In genomic region chr3:49840448-49841156, GRCm38 (mm10) we compare ENCODE assay signal across 29 mouse cellular contexts.
A peak's percentile ranks its signal among the peaks of the same experiment; 100 is the strongest.
DNase-seq lines count a peak whose midpoint lies in the region; ATAC-seq and TF ChIP-seq lines count a peak whose summit lies in the region.
"Had no signal": no experiment of that assay in that cellular context is flagged by ENCODE, and none has a peak within 500 bp of the region (broad histone marks: within the 10 kb centered on the region; RNA-seq: fewer than 3 reads in every experiment).

No protein-coding gene starts in this region.

- H3K9ac ChIP-seq in hindbrain, embryonic 14.5 days: no peak overlapping the region
- no peak overlapping the region for H3K9ac ChIP-seq in kidney, postnatal 0 days (ENCODE audit: low read depth, low read length)
- no peak overlapping the region for H3K9ac ChIP-seq in intestine, postnatal 0 days (ENCODE audit: low read depth, low read length)
- H3K9ac ChIP-seq in limb, embryonic 13.5 days: no peak overlapping the region
- H3K9ac ChIP-seq: embryonic facial prominence, embryonic 13.5 days; heart, embryonic 12.5 days; hindbrain, embryonic 15.5 days; liver, embryonic 15.5 days; lung, embryonic 14.5 days; neural tube, embryonic 12.5 days had no signal

- no peak for TF ChIP-seq CTCF in kidney, postnatal 0 days (IDR thresholded peaks at IDR 0.05; ENCODE audit: low read depth)
- TF ChIP-seq CTCF in intestine, postnatal 0 days (IDR thresholded peaks at IDR 0.05; ENCODE audit: low read depth): no peak

- no peaks in the 10 kb centered on the region for H3K36me3 ChIP-seq in hindbrain, embryonic 10.5 days
- H3K36me3 ChIP-seq in hindbrain, embryonic 14.5 days (replicated peaks; ENCODE audit: control insufficient read depth, insufficient read depth): no peaks in the 10 kb centered on the region
- no peaks in the 10 kb centered on the region for H3K36me3 ChIP-seq in kidney, postnatal 0 days (ENCODE audit: insufficient read depth, low read length)
- H3K36me3 ChIP-seq in intestine, postnatal 0 days (ENCODE audit: control insufficient read depth, insufficient read depth): no peaks in the 10 kb centered on the region
- H3K36me3 ChIP-seq in limb, embryonic 13.5 days: no peaks in the 10 kb centered on the region
- H3K36me3 ChIP-seq: embryonic facial prominence, embryonic 13.5 days; heart, embryonic 12.5 days; hindbrain, embryonic 15.5 days; liver, embryonic 15.5 days; midbrain, embryonic 10.5 days; neural tube, embryonic 12.5 days had no signal

- no peaks in the 10 kb centered on the region for H3K9me3 ChIP-seq in hindbrain, embryonic 10.5 days
- H3K9me3 ChIP-seq in hindbrain, embryonic 14.5 days (ENCODE audit: control insufficient read depth, low read length): no peaks in the 10 kb centered on the region
- H3K9me3 ChIP-seq in kidney, postnatal 0 days (replicated peaks; ENCODE audit: low read length): no peaks in the 10 kb centered on the region
- no peaks in the 10 kb centered on the region for H3K9me3 ChIP-seq in intestine, postnatal 0 days (ENCODE audit: control insufficient read depth)
- H3K9me3 ChIP-seq in limb, embryonic 13.5 days: no peaks in the 10 kb centered on the region
- H3K9me3 ChIP-seq: embryonic facial prominence, embryonic 13.5 days; heart, embryonic 12.5 days; hindbrain, embryonic 15.5 days; liver, embryonic 15.5 days; midbrain, embryonic 10.5 days; neural tube, embryonic 12.5 days had no signal

- no peak for ATAC-seq in hindbrain, embryonic 14.5 days (ENCODE audit: low FRiP score)
- ATAC-seq in kidney, postnatal 0 days (replicated peaks; ENCODE audit: low FRiP score, low read depth): 0 out of 2 replicates have a peak, but pooled peaks have one; percentile 36
- peak; percentile 99 for ATAC-seq in intestine, postnatal 0 days
- ATAC-seq in limb, embryonic 13.5 days (ENCODE audit: low FRiP score, low read depth): no peak
- ATAC-seq: forebrain, embryonic 16.5 days; inflammation-experienced regulatory T-cells, adult 6 months; midbrain, embryonic 16.5 days had no signal

- no peaks in the 10 kb centered on the region for H3K27me3 ChIP-seq in hindbrain, embryonic 10.5 days (ENCODE audit: insufficient read depth, poor library complexity, severe bottlenecking)
- H3K27me3 ChIP-seq in hindbrain, embryonic 14.5 days (ENCODE audit: control insufficient read depth, insufficient read depth, low read length): no peaks in the 10 kb centered on the region
- H3K27me3 ChIP-seq in kidney, postnatal 0 days (ENCODE audit: insufficient read depth, low read length): no peaks in the 10 kb centered on the region
- no peaks in the 10 kb centered on the region for H3K27me3 ChIP-seq in intestine, postnatal 0 days (replicated peaks; ENCODE audit: control insufficient read depth, insufficient read depth, low read length)
- no peaks in the 10 kb centered on the region for H3K27me3 ChIP-seq in limb, embryonic 13.5 days
- H3K27me3 ChIP-seq: embryonic facial prominence, embryonic 13.5 days; heart, embryonic 12.5 days; hindbrain, embryonic 15.5 days; liver, embryonic 15.5 days; neural tube, embryonic 12.5 days had no signal

- no peak overlapping the region for H3K4me3 ChIP-seq in hindbrain, embryonic 10.5 days
- H3K4me3 ChIP-seq in hindbrain, embryonic 14.5 days (replicated peaks; ENCODE audit: low read length): no peak overlapping the region
- H3K4me3 ChIP-seq in kidney, postnatal 0 days (replicated peaks; ENCODE audit: low read depth, low read length): no peak overlapping the region
- 0 out of 2 replicates have a peak overlapping the region, but pooled peaks have one; percentile 1 for H3K4me3 ChIP-seq in intestine, postnatal 0 days (ENCODE audit: low read depth, low read length)
- H3K4me3 ChIP-seq in limb, embryonic 13.5 days: no peak overlapping the region
- H3K4me3 ChIP-seq: embryonic facial prominence, embryonic 13.5 days; erythroblast, embryonic 14.5 days; heart, adult 2 months; heart, embryonic 12.5 days; hindbrain, embryonic 15.5 days; liver, embryonic 15.5 days; midbrain, embryonic 10.5 days; myocyte; neural tube, embryonic 12.5 days had no signal

- H3K27ac ChIP-seq in hindbrain, embryonic 10.5 days: 0 out of 2 replicates have a peak overlapping the region, but pooled peaks have one; percentile 3
- no peak overlapping the region for H3K27ac ChIP-seq in hindbrain, embryonic 14.5 days
- H3K27ac ChIP-seq in kidney, postnatal 0 days: no peak overlapping the region
- H3K27ac ChIP-seq in intestine, postnatal 0 days (ENCODE audit: low read depth, low read length): no peak overlapping the region
- no peak overlapping the region for H3K27ac ChIP-seq in limb, embryonic 13.5 days
- H3K27ac ChIP-seq: embryonic facial prominence, embryonic 13.5 days; heart, adult 2 months; hindbrain, embryonic 15.5 days; liver, embryonic 15.5 days; midbrain, embryonic 10.5 days; neural tube, embryonic 12.5 days had no signal

- 74% methylated on average over 10 of the region's 10 CpGs for WGBS in hindbrain, embryonic 10.5 days
- WGBS in hindbrain, embryonic 14.5 days: 67% methylated on average over 10 of the region's 10 CpGs
- WGBS in kidney, postnatal 0 days: 41% methylated on average over 10 of the region's 10 CpGs
- 61% methylated on average over 10 of the region's 10 CpGs for WGBS in intestine, postnatal 0 days
- 35% methylated on average over 10 of the region's 10 CpGs for WGBS in limb, embryonic 13.5 days

- DNase-seq in hindbrain, embryonic 10.5 days (ENCODE audit: low spot score): no peak
- DNase-seq in hindbrain, embryonic 14.5 days (ENCODE audit: low spot score): no peak
- no peak for DNase-seq in kidney, postnatal 0 days (ENCODE audit: low spot score)
- DNase-seq in kidney, postnatal 4 days: no peak
- DNase-seq in B cell, adult 2 months: no peak
- DNase-seq in layer of hippocampus, adult 11-12 months (ENCODE audit: low spot score): no peak
- DNase-seq: adrenal gland, adult 2 months; cerebellum, adult 9-10 months; cerebellum, postnatal 36 days; heart, adult 2 months; heart, postnatal 4 days; lung, embryonic 14.5 days; lung, postnatal 14 days; right cerebral cortex, adult 18-20 months; spleen, adult 18-20 months; thymus, postnatal 25 days had no signal

- no peak overlapping the region for H3K4me2 ChIP-seq in hindbrain, embryonic 14.5 days (replicated peaks)
- H3K4me2 ChIP-seq in kidney, postnatal 0 days (ENCODE audit: low read length): no peak overlapping the region
- peak overlapping the region; percentile 37; the same call in 1 of the 2 replicates for H3K4me2 ChIP-seq in intestine, postnatal 0 days (replicated peaks; ENCODE audit: low read depth)
- H3K4me2 ChIP-seq in limb, embryonic 13.5 days (replicated peaks): peak overlapping the region; percentile 19
- H3K4me2 ChIP-seq: embryonic facial prominence, embryonic 13.5 days; heart, embryonic 12.5 days; hindbrain, embryonic 15.5 days; liver, embryonic 15.5 days; lung, embryonic 14.5 days; neural tube, embryonic 12.5 days had no signal

- peaks cover 3% of the 10 kb centered on the region; the same call in 1 of the 2 replicates for H3K4me1 ChIP-seq in hindbrain, embryonic 10.5 days (replicated peaks)
- H3K4me1 ChIP-seq in hindbrain, embryonic 14.5 days (replicated peaks; ENCODE audit: control insufficient read depth, insufficient read depth, low read length): no peaks in the 10 kb centered on the region; the same call in 1 of the 2 replicates
- H3K4me1 ChIP-seq in kidney, postnatal 0 days (replicated peaks; ENCODE audit: insufficient read depth, low read length): no peaks in the 10 kb centered on the region
- H3K4me1 ChIP-seq in intestine, postnatal 0 days (replicated peaks; ENCODE audit: control insufficient read depth, insufficient read depth, low read length): no peaks in the 10 kb centered on the region
- peaks cover 15% of the 10 kb centered on the region for H3K4me1 ChIP-seq in limb, embryonic 13.5 days
- H3K4me1 ChIP-seq: embryonic facial prominence, embryonic 13.5 days; heart, embryonic 12.5 days; hindbrain, embryonic 15.5 days; liver, embryonic 15.5 days had no signal

Comparison
In these comparisons a context has a peak if more than half of its experiments do, and no peak if none do; other contexts are left out.
1. ATAC-seq: peak in kidney, postnatal 0 days (single experiment) and intestine, postnatal 0 days (single experiment); none in hindbrain, embryonic 14.5 days (single experiment) and limb, embryonic 13.5 days (single experiment).
2. H3K4me2 ChIP-seq: peak in intestine, postnatal 0 days (single experiment) and limb, embryonic 13.5 days (single experiment); none in hindbrain, embryonic 14.5 days (single experiment) and kidney, postnatal 0 days (single experiment).